In the genomic region with DNA sequence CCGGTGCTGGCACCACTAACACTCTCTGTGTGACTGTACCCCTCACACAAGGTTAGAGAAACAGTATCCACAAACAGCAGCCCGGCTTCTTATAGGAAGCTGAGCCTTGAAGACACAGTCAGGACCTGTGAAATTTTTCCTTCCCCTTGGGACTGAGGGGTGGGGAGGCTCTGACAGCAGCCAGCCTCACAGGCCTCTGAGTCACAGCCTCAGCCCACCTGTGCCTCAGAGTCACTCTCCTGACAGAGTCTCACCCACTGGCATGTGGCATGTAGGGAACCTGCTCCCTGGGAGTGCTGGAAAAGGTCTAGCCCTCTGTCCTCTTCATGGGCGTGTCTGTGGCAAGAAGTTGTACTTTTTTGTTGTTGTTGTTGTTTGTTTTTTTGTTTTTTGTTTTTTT, we compare ENCODE assay signal across 20 mouse cellular contexts. TPM values are rescaled to one million over a fixed set of nuclear protein-coding genes. Genes with fewer than 3 reads are reported as not detected.
"Had no signal": no experiment of that assay in that cellular context is flagged by ENCODE, and none has a peak within 500 bp of the region (broad histone marks: within the 10 kb centered on the region; RNA-seq: fewer than 3 reads in every experiment).

No protein-coding gene starts in this region.

- ATAC-seq: liver, embryonic 12.5 days; midbrain, embryonic 16.5 days had no signal

- H3K36me3 ChIP-seq: limb, embryonic 10.5 days; limb, embryonic 13.5 days; liver, embryonic 12.5 days; liver, embryonic 15.5 days; lung, embryonic 15.5 days; midbrain, embryonic 12.5 days; stomach, embryonic 15.5 days had no signal

- H3K27ac ChIP-seq: limb, embryonic 10.5 days; limb, embryonic 13.5 days; liver, embryonic 12.5 days; liver, embryonic 15.5 days; midbrain, embryonic 12.5 days; stomach, embryonic 15.5 days had no signal

- H3K4me2 ChIP-seq: limb, embryonic 13.5 days; liver, embryonic 12.5 days; liver, embryonic 15.5 days; lung, embryonic 15.5 days; midbrain, embryonic 12.5 days; stomach, embryonic 15.5 days had no signal

- DNase-seq: kidney, adult 8-10 months; kidney, postnatal 14 days; liver; lung, adult 18-20 months; lung, postnatal 10 days; lung, postnatal 4 days; right cerebral cortex, adult 18-20 months; right cerebral cortex, postnatal 25 days; spleen, adult 18-20 months; thymus, postnatal 25 days had no signal

- H3K4me3 ChIP-seq: limb, embryonic 10.5 days; limb, embryonic 13.5 days; liver, embryonic 12.5 days; liver, embryonic 15.5 days; lung, embryonic 15.5 days; midbrain, embryonic 12.5 days; stomach, embryonic 15.5 days had no signal

- H3K9me3 ChIP-seq: limb, embryonic 10.5 days; limb, embryonic 13.5 days; liver, embryonic 12.5 days; liver, embryonic 15.5 days; lung, embryonic 15.5 days; midbrain, embryonic 12.5 days; stomach, embryonic 15.5 days had no signal

- H3K9ac ChIP-seq: limb, embryonic 13.5 days; liver, embryonic 12.5 days; liver, embryonic 15.5 days; lung, embryonic 15.5 days; midbrain, embryonic 12.5 days; stomach, embryonic 15.5 days had no signal

RNA-seq across cellular contexts. Expression of a gene that starts 3.9 kb away (rescaled TPM):
- total RNA-seq: megakaryocyte progenitor cell, adult 5-6 weeks; megakaryocyte-erythroid progenitor cell, adult 5-6 weeks had no signal
- polyA plus RNA-seq: liver, embryonic 15.5 days had no signal
